Mouse (Mus musculus) brain, embryonic 14.5 days (tissue): ENCODE data around the gene Med27.

Source experiments
- CTCF ChIP-seq: fragments of 200-500 bp; IDR thresholded peaks from 2 replicates; pipeline ENCODE4 v1.5.1; 2012; ENCODE audit warnings: inconsistent platforms, mild to moderate bottlenecking, moderate library complexity, borderline replicate concordance; ENCODE audit not compliant: insufficient read depth, insufficient read length; ENCODE audit errors: extremely low read depth
- POLR2A ChIP-seq: fragments of 200-500 bp; IDR thresholded peaks from 2 replicates; pipeline ENCODE4 v1.6.1; 2012; ENCODE audit warnings: mild to moderate bottlenecking, inconsistent platforms, borderline replicate concordance; ENCODE audit not compliant: poor library complexity, insufficient read depth, insufficient read length, severe bottlenecking; ENCODE audit errors: extremely low read depth

GRCm38 (mm10) chr2:29493396-29494031 lies 146.9 kb downstream of the Med27 start:
- TF ChIP-seq CTCF (no peak), POLR2A (no peak)
